Mouse (Mus musculus) heart, embryonic 14.5 days (tissue): ENCODE measurements at regions not wholly inside any gene's neighbourhood (a gene's known extent, or its start where the extent isn't known, plus 50 kb on each side); places are given as distances from the start of the nearest gene placed in this dataset.

Experiments
- ATAC-seq: fragments of 200-750 bp; cut with Nextera tagmentation; 2 replicates; pipeline ENCODE4 v1.8.0; 2017; ENCODE audit warnings: low read depth, moderate TSS enrichment; ENCODE audit not compliant: insufficient number of reproducible peaks, insufficient read depth, low FRiP score
- H3K27ac ChIP-seq, 2 experiments: fragments of 200-500 bp in 1 of 2; fragments of 300-500 bp in 1 of 2; sonication (generic) in 1 of 2; replicated peaks in 1 of 2; 2 replicates each; pipeline ENCODE4 v1.5.1; 2012 to 2014; ENCODE audit warnings: low read depth in 2 of 2, low read length in 2 of 2, control low read depth in 1 of 2, mild to moderate bottlenecking in 1 of 2, mixed read lengths in 1 of 2; ENCODE audit not compliant: control insufficient read depth in 1 of 2, insufficient read depth in 1 of 2
- H3K27me3 ChIP-seq: fragments of 300-500 bp; sonication (generic); 2 replicates; pipeline ENCODE4 v1.6.1; 2014; ENCODE audit warnings: mild to moderate bottlenecking, low read length, control low read depth; ENCODE audit not compliant: control insufficient read depth, insufficient read depth
- H3K36me3 ChIP-seq: fragments of 300-500 bp; sonication (generic); 2 replicates; pipeline ENCODE4 v1.6.1; 2014; ENCODE audit warnings: mild to moderate bottlenecking, control low read depth, low read length, mixed read lengths; ENCODE audit not compliant: control insufficient read depth, insufficient read depth
- H3K4me1 ChIP-seq, 2 experiments: fragments of 200-500 bp in 1 of 2; fragments of 300-500 bp in 1 of 2; sonication (generic) in 1 of 2; 2 replicates each; pipeline ENCODE4 v1.6.1; 2012 to 2014; ENCODE audit warnings: low read length in 2 of 2, control low read depth in 1 of 2, mixed read lengths in 1 of 2; ENCODE audit not compliant: control insufficient read depth in 2 of 2, insufficient read depth in 2 of 2
- H3K4me2 ChIP-seq: fragments of 300-500 bp; sonication (generic); 2 replicates; pipeline ENCODE4 v1.6.1; 2014; ENCODE audit warnings: mild to moderate bottlenecking, low read length
- H3K4me3 ChIP-seq, 2 experiments: fragments of 200-500 bp in 1 of 2; fragments of 300-500 bp in 1 of 2; sonication (generic) in 1 of 2; 2 replicates each; pipeline ENCODE4 v1.5.1; 2012 to 2014; ENCODE audit warnings: low read length in 2 of 2, mild to moderate bottlenecking in 2 of 2, control low read depth in 1 of 2, low read depth in 1 of 2, moderate library complexity in 1 of 2; ENCODE audit not compliant: control insufficient read depth in 1 of 2, insufficient read depth in 1 of 2
- H3K9ac ChIP-seq: fragments of 300-500 bp; sonication (generic); 2 replicates; pipeline ENCODE4 v1.6.1; 2014; ENCODE audit warnings: mild to moderate bottlenecking, low read length
- H3K9me3 ChIP-seq: fragments of 300-500 bp; sonication (generic); 2 replicates; pipeline ENCODE4 v1.6.1; 2016; ENCODE audit warnings: low read length, control low read depth; ENCODE audit not compliant: control insufficient read depth
- WGBS: fragments of 180-500 bp; shearing (Covaris S2); extraction: QIAGEN DNeasy Blood & Tissue Kit; methylation state at CpG from one replicate; pipeline ENCODE4 v1.1.7; 2014; 5-methylcytosine and 5-hydroxymethylcytosine counted together

GRCm38 (mm10) chr16:90624039-90624625, 103.1 kb downstream of the Mis18a start:
- no peak overlapping the region for H3K4me3 ChIP-seq

GRCm38 (mm10) chr16:90622677-90623225, 104.5 kb downstream of the Mis18a start:
- Histone ChIP-seq H3K4me2 (no peak overlapping the region), H3K4me1 (peaks cover 12 to 17% of the 10 kb centered on the region in 2 experiments), H3K27ac (peak overlapping the region in 1 of 2 experiments; percentile 41; a peak in 1 of 4 replicates), H3K27me3 (no peaks in the 10 kb centered on the region), H3K9me3 (no peaks in the 10 kb centered on the region), H3K4me3 (no peak overlapping the region), H3K9ac (no peak overlapping the region), H3K36me3 (no peaks in the 10 kb centered on the region)
- 89% methylated on average over 8 of the region's 8 CpGs for WGBS
- ATAC-seq: no peak

More at GRCm38 (mm10) chr16:90624039-90624625, 103.1 kb downstream of the Mis18a start:
- 45% methylated on average over 17 of the region's 17 CpGs for WGBS
- Histone ChIP-seq H3K4me1 (peaks cover 22 to 23% of the 10 kb centered on the region in 2 experiments), H3K4me2 (peak overlapping the region; percentile 31), H3K27ac (peak overlapping the region; percentile 74 to 80), H3K9ac (no peak overlapping the region), H3K36me3 (no peaks in the 10 kb centered on the region), H3K27me3 (no peaks in the 10 kb centered on the region), H3K9me3 (no peaks in the 10 kb centered on the region)
- ATAC-seq: peak; percentile 52

- no peak for ATAC-seq
- Histone ChIP-seq H3K27me3 (no peaks in the 10 kb centered on the region), H3K4me1 (peaks cover 12 to 17% of the 10 kb centered on the region in 2 experiments), H3K9me3 (no peaks in the 10 kb centered on the region), H3K4me2 (no peak overlapping the region), H3K9ac (no peak overlapping the region), H3K4me3 (no peak overlapping the region), H3K27ac (peak overlapping the region in 1 of 2 experiments; percentile 41; a peak in 2 of 4 replicates), H3K36me3 (no peaks in the 10 kb centered on the region)
- WGBS: 73% methylated on average over 13 of the region's 13 CpGs
These were observed 105.3 kb downstream of the Mis18a start for GRCm38 (mm10) chr16:90621761-90622411.

GRCm38 (mm10) chr16:90619565-90620311, 107.5 kb downstream of the Mis18a start:
- ATAC-seq: no peak
- no peak overlapping the region for H3K4me3 ChIP-seq
- no peak overlapping the region for H3K9ac ChIP-seq
- H3K36me3 ChIP-seq: no peaks in the 10 kb centered on the region
- WGBS: 69% methylated on average over 13 of the region's 13 CpGs
- no peaks in the 10 kb centered on the region for H3K9me3 ChIP-seq
- H3K27ac ChIP-seq: no peak overlapping the region
- peaks cover 11 to 14% of the 10 kb centered on the region in 2 experiments; a peak in 3 of 4 replicates for H3K4me1 ChIP-seq
- no peak overlapping the region for H3K4me2 ChIP-seq
- H3K27me3 ChIP-seq: no peaks in the 10 kb centered on the region

- 83% methylated on average over 10 of the region's 10 CpGs for WGBS
- no peak overlapping the region for H3K27ac ChIP-seq
- H3K4me1 ChIP-seq: no peaks in the 10 kb centered on the region
- ATAC-seq: no peak
- H3K27me3 ChIP-seq: no peaks in the 10 kb centered on the region
- H3K9me3 ChIP-seq: no peaks in the 10 kb centered on the region
- H3K9ac ChIP-seq: no peak overlapping the region
- no peak overlapping the region for H3K4me3 ChIP-seq
- no peaks in the 10 kb centered on the region for H3K36me3 ChIP-seq
- no peak overlapping the region for H3K4me2 ChIP-seq
These were observed 111.4 kb downstream of the Mis18a start for GRCm38 (mm10) chr16:90615791-90616190.

GRCm38 (mm10) chr16:90614137-90614536, 113.1 kb downstream of the Mis18a start:
- no peak for ATAC-seq
- WGBS: 87% methylated on average over 1 of the region's 1 CpGs
- no peak overlapping the region for H3K4me3 ChIP-seq
- no peak overlapping the region for H3K27ac ChIP-seq
- H3K9me3 ChIP-seq: no peaks in the 10 kb centered on the region
- H3K4me1 ChIP-seq: no peaks in the 10 kb centered on the region
- no peaks in the 10 kb centered on the region for H3K27me3 ChIP-seq
- H3K9ac ChIP-seq: no peak overlapping the region
- H3K4me2 ChIP-seq: no peak overlapping the region
- H3K36me3 ChIP-seq: no peaks in the 10 kb centered on the region

GRCm38 (mm10) chr16:90610097-90610808, 117.0 kb downstream of the Mis18a start:
- Histone ChIP-seq H3K27ac (no peak overlapping the region), H3K9me3 (peaks cover 5% of the 10 kb centered on the region; the same call in 1 of the 2 replicates), H3K27me3 (no peaks in the 10 kb centered on the region), H3K4me1 (no peaks in the 10 kb centered on the region), H3K4me2 (no peak overlapping the region), H3K36me3 (no peaks in the 10 kb centered on the region), H3K9ac (no peak overlapping the region), H3K4me3 (no peak overlapping the region)
- WGBS: 83% methylated on average over 22 of the region's 22 CpGs
- ATAC-seq: no peak
